Mouse (Mus musculus): ENCODE measurements at regions not wholly inside any gene's neighbourhood (a gene's known extent, or its start where the extent isn't known, plus 50 kb on each side); places are given as distances from the start of the nearest gene placed in this dataset.

- DNase-seq (ENCODE audit: low read depth in 2 of 2, low spot score in 2 of 2) = no peak
These were observed 333.3 kb downstream of the Bcor start for GRCm38 (mm10) chrX:11826737-11827408.

DNA sequence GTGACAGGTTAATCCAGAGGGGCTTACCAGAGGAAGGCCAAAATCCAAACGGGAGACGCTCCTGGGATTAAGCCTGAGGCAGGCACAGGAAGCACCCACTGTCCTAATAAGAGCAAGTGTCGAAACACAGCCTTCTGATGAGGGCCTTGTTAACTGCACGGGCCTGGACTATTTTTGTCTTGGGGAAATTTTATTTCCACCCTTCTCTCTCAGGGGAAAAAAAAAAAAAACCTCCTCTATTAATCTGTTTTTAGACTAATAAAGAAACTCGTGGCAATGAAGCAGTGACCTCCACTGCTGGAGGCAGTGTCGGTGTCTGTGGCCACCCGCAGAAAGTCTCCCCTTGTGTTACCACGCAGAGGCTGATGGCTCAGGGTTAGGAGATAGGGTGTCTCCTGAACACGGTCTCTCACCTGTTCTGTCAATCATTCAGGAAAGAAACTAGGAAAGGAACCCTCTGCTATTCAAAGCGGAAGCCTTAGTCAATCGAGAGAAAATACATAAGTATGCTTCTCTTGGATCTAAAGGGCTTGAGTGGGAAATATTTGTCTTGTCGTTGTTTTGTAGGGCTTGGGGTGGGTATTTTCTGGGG lies 330.6 kb downstream of the Bcor start:
- no peak for DNase-seq (ENCODE audit: low read depth in 2 of 2, low spot score in 2 of 2)

GRCm38 (mm10) chrX:11837566-11837965 lies 322.6 kb downstream of the Bcor start:
- no peak for DNase-seq (ENCODE audit: low read depth in 2 of 2, low spot score in 2 of 2)

DNA sequence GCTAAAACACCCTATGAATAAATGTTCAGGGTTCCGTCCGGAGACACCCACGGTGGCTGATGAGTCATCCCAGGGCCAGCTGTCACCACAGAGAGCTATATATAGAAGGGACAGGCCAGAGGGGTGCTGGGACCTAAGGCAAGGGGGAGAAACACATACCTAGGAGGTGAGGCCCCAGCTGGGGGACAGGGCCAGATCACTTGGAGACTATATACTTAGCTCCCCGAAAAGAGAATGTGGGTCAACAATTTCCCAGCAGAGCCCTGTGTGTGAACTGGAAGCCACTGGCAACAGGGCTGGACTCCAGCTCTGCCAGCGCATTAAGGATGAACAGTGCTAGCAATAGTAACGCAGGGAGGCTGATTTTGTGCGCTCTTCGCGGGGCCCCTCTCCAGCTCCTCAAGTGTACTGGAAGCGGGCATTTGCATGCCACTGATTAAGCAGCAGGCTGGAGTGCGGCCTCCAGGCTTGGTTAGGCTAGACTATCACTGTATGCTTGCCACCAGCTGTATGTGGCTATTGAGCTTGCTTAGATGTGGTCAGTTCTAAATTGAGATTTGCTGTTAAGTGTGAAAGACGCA lies 320.4 kb downstream of the Bcor start:
- no peak for DNase-seq (ENCODE audit: low read depth in 2 of 2, low spot score in 2 of 2)

DNA sequence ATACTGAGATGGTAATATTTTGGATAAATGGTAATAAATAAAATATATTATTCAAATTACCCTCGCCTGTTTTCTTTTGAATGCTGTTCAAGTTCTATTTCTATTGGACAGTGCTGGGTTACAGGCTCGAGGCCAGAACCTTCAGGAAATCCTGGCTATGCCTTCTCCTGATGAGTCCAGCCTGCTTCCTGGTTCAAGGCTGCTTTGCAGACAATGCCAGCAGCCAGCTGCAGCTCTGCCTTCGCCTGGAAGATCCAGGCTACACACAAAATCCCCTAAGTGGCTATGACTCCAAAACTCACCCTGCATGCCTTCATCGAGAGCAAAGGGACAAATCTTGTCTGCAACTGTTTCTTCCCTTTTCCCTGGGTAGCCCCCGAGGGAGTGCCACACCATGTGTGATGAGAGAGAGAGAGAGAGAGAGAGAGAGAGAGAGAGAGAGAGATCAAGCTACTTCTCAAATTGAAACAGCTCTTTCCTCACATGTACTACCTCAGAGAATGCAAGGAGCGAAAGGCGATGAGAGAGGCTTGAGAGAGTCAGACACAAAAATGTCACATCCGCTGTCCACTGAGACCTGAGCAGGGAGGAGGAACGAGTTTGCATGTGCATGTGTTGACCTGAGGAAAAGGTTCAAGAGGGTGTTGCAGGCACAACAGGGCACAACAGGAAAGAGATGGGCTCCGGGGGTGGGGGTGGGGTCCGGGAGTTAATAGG lies 319.7 kb downstream of the Bcor start:
- no peak for DNase-seq (ENCODE audit: low read depth in 2 of 2, low spot score in 2 of 2)

DNA sequence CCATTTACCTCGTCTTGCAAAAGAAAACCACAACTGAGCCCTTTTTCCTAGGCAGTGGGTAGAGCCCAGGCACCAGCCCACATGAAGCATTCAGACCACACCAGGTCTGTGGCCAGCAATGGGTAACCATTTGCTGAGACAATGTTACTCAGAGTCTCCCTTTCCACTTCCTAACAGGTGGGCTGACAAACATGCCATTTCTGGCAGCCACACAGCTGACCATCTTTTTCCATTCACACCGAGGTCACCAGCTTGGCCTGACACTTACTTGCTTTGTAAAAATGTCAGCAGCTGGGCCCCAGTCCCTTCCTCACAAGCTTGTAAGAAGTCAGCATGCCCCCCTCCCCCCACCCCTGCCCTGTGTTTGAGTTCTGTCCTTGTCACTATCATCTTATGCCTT lies 314.6 kb downstream of the Bcor start:
- DNase-seq (ENCODE audit: low read depth in 2 of 2, low spot score in 2 of 2) = no peak

DNA sequence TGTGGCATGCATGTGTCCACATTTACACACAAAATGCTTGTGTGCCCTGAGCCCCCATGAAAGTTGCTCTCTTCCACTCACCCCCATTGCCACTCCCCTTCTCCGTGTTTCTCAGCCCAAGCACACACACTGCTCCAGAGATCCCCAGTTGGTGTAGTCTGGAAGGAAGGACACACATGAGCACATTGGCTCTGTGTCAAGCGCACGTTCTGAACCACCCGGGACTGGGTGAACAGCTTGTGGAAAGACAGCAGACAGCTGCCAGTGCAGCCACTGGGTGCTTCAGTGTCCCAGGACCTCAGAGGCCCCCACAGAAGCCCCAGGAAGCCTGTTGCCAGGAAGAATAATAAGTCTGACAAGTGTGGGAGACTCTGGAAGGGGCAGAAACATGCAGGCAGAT lies 304.2 kb downstream of the Bcor start:
- DNase-seq (ENCODE audit: low read depth in 2 of 2, low spot score in 2 of 2) = no peak

- no peak for DNase-seq (ENCODE audit: low read depth in 2 of 2, low spot score in 2 of 2)
These were observed 300.8 kb downstream of the Bcor start for GRCm38 (mm10) chrX:11859396-11859795.

DNA sequence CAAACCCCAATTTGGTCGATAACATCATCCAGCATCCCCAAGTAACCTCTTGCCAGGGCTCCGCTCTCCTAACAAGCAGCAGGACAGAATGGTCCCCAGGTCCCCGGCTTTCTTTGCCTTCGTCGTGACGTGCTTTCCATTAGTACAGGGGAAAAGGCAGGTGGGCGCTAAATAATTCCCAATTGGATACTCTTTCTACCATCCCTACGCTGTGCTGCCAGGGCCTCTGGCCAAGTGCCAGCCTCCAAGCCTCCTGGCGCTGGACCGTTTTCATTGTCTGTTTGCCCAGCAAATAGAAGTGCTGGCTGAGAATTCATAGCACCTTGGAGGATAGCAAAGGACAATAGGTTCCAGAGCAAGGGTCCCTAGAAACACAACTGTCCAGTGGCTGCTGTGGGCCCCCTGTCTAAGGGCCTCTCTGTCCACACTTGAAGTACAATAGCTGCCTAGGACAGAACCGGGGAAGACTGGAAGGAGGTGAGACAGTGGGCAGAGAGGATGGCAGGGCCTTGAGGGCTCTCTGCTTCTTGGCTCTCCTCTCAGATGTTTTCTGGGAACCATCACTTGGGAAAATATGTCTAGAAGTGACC lies 298.9 kb downstream of the Bcor start:
- DNase-seq (ENCODE audit: low read depth in 2 of 2, low spot score in 2 of 2) = no peak

GRCm38 (mm10) chrX:11861892-11862291 lies 298.3 kb downstream of the Bcor start:
- no peak for DNase-seq (ENCODE audit: low read depth in 2 of 2, low spot score in 2 of 2)

GRCm38 (mm10) chrX:11863106-11863505 lies 297.0 kb downstream of the Bcor start:
- DNase-seq (ENCODE audit: low read depth in 2 of 2, low spot score in 2 of 2) = no peak

DNA sequence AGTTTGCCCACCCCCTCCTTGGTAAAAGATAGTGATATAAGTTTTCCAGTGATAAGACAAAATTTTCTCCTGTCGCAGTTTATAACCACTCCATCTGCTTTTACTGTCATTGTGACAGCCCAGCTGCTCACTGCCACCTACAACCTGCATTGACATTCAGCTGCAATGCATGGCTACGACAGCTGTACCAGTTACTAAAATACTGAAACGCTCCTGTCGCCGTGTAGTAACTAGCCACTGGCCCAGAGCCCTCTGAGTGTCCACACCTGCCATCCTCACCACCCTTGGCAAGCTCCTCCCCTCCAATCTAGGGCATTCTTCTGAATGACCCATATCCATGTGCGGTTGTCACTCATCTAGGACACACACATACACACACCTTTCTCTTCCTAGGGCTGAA lies 286.2 kb downstream of the Bcor start:
- DNase-seq (ENCODE audit: low read depth in 2 of 2, low spot score in 2 of 2) = no peak

DNA sequence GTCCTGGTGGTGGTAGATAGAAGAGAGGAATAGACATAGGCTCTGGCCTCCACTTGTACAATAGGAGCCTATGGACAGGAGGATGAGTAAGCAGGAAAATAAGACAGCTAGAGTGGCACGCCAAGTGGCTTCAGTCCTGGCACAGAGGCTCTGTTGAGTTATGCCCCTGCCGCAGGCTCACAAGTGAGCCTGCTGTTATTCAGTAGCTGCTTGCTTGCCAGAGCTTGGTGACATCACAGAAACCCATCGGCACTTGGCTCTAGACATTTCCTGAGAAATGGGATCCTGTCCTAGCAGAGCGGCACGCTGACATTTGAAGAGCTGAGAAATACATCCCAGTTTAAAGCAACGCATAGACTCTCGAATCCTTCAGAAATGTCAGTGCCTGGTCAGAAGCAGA lies 283.5 kb downstream of the Bcor start:
- no peak for DNase-seq (ENCODE audit: low read depth in 2 of 2, low spot score in 2 of 2)

- no peak for DNase-seq (ENCODE audit: low read depth in 2 of 2, low spot score in 2 of 2)
These were observed 282.1 kb downstream of the Bcor start for GRCm38 (mm10) chrX:11878028-11878427.

DNA sequence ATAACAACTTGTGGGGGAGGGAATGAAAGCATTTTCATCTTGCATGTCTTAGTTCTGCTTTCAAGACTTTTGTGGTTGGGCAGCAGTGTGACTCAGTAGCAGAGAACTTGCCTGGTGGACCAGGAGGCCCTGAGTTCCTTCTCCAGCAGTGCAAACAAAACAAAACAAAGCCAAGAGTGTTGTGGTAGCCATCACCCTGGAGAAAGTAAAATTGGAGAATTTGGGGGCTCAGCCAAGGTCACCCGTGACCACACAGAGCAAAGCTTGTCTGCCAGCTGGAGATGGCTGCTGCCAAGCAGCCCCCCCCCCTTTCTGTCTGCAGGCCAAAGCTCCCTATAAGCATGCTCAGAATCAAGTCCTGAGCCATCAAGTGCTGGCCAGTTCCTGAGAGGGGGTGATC lies 279.2 kb downstream of the Bcor start:
- no peak for DNase-seq (ENCODE audit: low read depth in 2 of 2, low spot score in 2 of 2)

DNA sequence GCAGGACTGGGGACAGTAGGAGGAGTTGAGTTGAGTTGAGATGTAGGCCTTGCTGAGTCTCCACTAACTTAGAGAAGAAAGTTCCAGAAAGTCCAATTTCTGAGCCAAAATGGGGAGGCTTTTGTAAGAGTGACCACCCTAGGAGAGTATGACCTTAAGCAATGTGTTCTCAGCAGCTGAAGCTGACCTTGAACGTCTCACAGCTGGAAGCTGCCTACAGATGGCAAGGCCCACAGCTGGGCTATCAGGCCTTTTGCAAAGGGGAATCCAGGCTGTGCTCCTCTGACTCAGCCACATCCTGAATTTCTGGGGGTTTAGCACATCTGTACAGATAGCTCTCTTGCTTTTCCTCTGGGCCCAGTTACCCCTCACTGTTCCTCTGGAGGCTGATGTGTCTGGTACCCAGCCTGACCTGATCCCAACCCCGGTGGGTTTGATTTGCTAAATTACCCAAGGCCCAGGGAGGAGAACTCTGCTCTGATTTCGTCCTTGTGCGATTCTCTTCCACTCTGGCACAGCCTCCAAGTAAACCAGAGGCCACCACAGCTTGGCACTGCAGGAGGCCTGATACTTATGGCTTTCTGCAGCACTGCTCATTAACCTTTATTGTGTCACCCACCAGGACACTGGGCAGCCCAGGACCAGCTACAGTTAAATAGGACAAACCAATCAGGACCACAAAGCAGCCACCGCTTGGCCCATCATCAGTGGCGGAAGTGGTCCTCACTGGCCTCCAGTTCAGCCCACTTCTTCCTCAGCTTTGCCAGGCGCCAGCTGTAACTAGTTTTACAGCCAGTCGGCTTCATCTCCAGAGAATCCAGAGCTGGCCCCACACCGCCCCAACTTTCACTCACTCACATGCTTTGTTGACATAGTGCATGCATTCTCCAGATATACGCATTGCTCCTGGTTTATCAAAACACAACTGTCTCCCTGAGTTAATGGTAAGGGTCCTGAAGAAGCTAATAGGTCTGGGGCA lies 276.1 kb downstream of the Bcor start:
- DNase-seq (ENCODE audit: low read depth in 2 of 2, low spot score in 2 of 2) = no peak

DNA sequence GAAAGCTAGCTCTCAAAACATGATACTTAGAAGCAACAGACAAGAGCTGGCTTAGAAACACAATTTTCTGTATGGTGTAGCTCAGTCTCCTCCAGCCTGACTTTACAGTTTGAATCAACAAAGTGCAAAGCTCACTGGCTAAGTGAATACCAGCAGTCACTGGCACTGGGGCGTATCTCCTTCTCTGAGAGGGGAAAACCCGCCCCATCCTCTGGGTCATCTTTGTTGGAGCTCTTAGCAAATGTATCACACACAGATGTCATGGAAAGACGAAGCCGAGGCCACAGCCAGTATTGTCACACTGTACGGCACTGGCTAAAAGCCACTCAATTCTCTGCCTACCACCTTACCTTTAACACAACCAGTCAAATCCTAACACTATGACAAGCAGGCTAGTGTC lies 267.8 kb downstream of the Bcor start:
- DNase-seq (ENCODE audit: low read depth in 2 of 2, low spot score in 2 of 2) = no peak

GRCm38 (mm10) chrX:11893606-11894279 lies 266.4 kb downstream of the Bcor start:
- no peak for DNase-seq (ENCODE audit: low read depth in 2 of 2, low spot score in 2 of 2)

- no peak for DNase-seq (ENCODE audit: low read depth in 2 of 2, low spot score in 2 of 2)
These were observed 265.9 kb downstream of the Bcor start for GRCm38 (mm10) chrX:11894280-11894662.

DNA sequence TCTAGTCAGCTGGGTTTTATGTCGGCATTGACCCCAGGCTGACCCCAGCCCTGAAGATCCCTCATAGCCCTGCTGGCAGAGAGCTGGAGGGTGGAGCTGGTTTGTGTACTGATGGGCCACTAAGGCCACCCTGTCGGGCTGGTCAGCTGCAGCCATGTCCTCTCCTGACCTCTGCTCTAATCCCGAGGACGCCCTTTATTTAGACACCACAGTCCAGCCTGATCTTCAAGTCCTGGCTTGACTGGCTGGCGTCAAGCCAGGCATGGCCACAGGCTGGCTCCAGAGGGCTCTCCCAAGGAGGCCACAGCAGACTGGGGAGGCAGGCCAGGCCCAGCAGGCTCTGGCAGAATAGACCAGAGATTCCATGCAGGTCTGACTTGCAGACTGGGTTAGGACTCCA lies 264.8 kb downstream of the Bcor start:
- no peak for DNase-seq (ENCODE audit: low read depth in 2 of 2, low spot score in 2 of 2)

All from CD8-positive naive resting alpha-beta T cell, adult 2 months (primary cell).